Mouse (Mus musculus) midbrain, postnatal 0 days (tissue): ENCODE data around the gene A930033H14Rik. TPM values are rescaled to one million over a fixed set of nuclear protein-coding genes. Genes with fewer than 3 reads are reported as not detected.
A peak's percentile ranks its signal among the peaks of the same experiment; 100 is the strongest.

Experiments
- ATAC-seq: fragments of 200-750 bp; cut with Nextera tagmentation; 2 replicates; pipeline ENCODE4 v1.8.0; 2017; ENCODE audit warnings: moderate number of reproducible peaks, mild to moderate bottlenecking, moderate TSS enrichment, moderate library complexity; ENCODE audit not compliant: low FRiP score
- DNase-seq: peaks from one replicate; pipeline ENCODE4 v3.0.0-alpha.2; 2015; ENCODE audit warnings: low spot score
- H3K27ac ChIP-seq: fragments of 300-500 bp; sonication (generic); 2 replicates; pipeline ENCODE4 v1.5.1; 2014; ENCODE audit warnings: low read depth, mild to moderate bottlenecking, low read length, mixed read lengths
- H3K27me3 ChIP-seq: fragments of 300-500 bp; sonication (generic); 2 replicates; pipeline ENCODE4 v1.6.1; 2014; ENCODE audit warnings: low read length, control low read depth, mixed read lengths; ENCODE audit not compliant: insufficient read depth
- H3K36me3 ChIP-seq: fragments of 300-500 bp; sonication (generic); 2 replicates; pipeline ENCODE4 v1.6.1; 2014; ENCODE audit warnings: low read length, control low read depth, mixed read lengths; ENCODE audit not compliant: insufficient read depth
- H3K4me1 ChIP-seq: fragments of 300-500 bp; sonication (generic); 2 replicates; pipeline ENCODE4 v1.6.1; 2014; ENCODE audit warnings: mild to moderate bottlenecking, control low read depth, antibody characterized with exemption, low read length, mixed read lengths; ENCODE audit not compliant: insufficient read depth
- H3K4me2 ChIP-seq: fragments of 300-500 bp; sonication (generic); 2 replicates; pipeline ENCODE4 v1.6.1; 2014; ENCODE audit warnings: low read depth, mild to moderate bottlenecking, low read length, mixed read lengths; ENCODE audit not compliant: poor library complexity, severe bottlenecking
- H3K4me3 ChIP-seq: fragments of 300-500 bp; sonication (generic); 2 replicates; pipeline ENCODE4 v1.5.1; 2014; ENCODE audit warnings: low read depth, mild to moderate bottlenecking, low read length, moderate library complexity
- H3K9ac ChIP-seq: fragments of 300-500 bp; sonication (generic); replicated peaks from 2 replicates; pipeline ENCODE4 v1.6.1; 2014; ENCODE audit warnings: mild to moderate bottlenecking, low read length, moderate library complexity, mixed read lengths; ENCODE audit not compliant: poor library complexity, severe bottlenecking
- H3K9me3 ChIP-seq: fragments of 300-500 bp; sonication (generic); 2 replicates; pipeline ENCODE4 v1.6.1; 2016; ENCODE audit warnings: low read length, control low read depth
- CTCF ChIP-seq: IDR thresholded peaks from 2 replicates; pipeline ENCODE4 v1.5.1; 2016; ENCODE audit warnings: antibody characterized with exemption, mild to moderate bottlenecking
- WGBS: fragments of 180-500 bp; shearing (Covaris S2); extraction: QIAGEN DNeasy Blood & Tissue Kit; methylation state at CpG from one replicate; pipeline ENCODE4 v1.1.7; 2014; 5-methylcytosine and 5-hydroxymethylcytosine counted together
- polyA plus RNA-seq: library from polyadenylated mRNA; unstranded; fragments of >200 nt; fragmentation: Nextera tagmentation; extraction: Ambion mirVana; gene quantifications from 2 replicates; pipeline ENCODE4 v1.2.1, GENCODE M21; 2015
- total RNA-seq: library from RNA; depleted of rRNA; stranded (reverse); fragments of >200 nt; gene quantifications from 2 replicates; pipeline ENCODE4 v1.2.3, GENCODE M21; 2014; rRNA removed

A930033H14Rik gene
- total RNA-seq (0.93 and 1.3 TPM in 2 replicates), polyA plus RNA-seq (1.3 and 1.5 TPM in 2 replicates)

DNA sequence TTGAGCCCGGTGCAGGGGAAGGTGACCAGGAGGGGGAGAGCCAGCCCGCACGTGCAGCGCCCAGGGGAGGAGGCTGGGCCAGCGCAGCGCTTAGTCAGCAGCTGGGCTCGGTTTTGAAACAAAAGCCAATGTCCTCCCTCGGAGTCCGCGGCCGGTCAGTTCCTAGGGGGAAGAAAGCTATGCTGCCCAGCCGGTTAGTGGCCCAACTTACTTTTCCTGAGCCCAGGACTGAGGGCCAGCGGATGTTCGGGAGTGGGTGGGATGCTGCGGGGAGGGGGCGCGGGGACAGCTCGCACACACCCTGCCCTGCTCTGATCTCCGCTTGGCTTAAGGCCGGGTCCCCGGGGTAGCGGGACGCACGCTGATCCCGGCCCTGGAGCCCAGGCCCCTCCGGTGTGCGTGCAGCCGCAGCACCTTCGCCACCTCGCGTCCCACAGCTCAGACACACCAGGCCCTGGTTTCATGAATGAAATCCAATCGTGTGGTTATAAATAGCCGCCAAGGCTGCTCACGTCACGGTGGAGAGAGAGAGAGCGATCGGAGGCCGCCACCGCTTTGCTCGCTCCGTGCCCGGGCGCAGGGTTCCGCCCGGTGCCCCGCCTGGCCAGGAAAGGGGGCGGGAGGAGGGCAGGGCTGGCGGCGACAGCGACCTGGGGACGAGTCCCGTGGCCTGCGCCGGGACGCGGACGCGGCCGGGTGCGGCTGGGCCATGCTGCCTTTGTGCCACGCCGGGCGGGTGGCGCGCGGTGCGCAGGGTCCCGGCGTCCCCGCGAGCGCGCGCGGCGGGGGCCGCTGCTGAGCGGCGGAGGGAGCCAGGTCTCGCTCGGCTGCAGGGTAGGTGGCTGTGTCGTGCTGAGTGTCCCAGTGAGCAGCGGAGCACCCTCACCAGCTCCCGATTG is at the start of gene A930033H14Rik:
Gene A930033H14Rik, minus strand, starts transcription at position 557 of the 899 bp plus-strand sequence.
- Histone ChIP-seq H3K4me1 (0 out of 2 replicates have a peak, but pooled peaks cover 8% of the 10 kb centered on the region), H3K4me2 (peak within 1 kb of the TSS; percentile 94), H3K36me3 (no peaks in the 10 kb centered on the region), H3K27ac (peak within 1 kb of the TSS; percentile 97), H3K27me3 (no peaks in the 10 kb centered on the region), H3K9me3 (no peaks in the 10 kb centered on the region), H3K4me3 (peak within 1 kb of the TSS; percentile 83), H3K9ac (peak within 1 kb of the TSS; percentile 91)
- WGBS, result under 1% methylated on average over 80 of the region's 84 CpGs
- TF ChIP-seq CTCF, result no peak; the same call in 1 of the 2 replicates
- DNase-seq, result peak; percentile 86
- peak; percentile 89 for ATAC-seq

DNA sequence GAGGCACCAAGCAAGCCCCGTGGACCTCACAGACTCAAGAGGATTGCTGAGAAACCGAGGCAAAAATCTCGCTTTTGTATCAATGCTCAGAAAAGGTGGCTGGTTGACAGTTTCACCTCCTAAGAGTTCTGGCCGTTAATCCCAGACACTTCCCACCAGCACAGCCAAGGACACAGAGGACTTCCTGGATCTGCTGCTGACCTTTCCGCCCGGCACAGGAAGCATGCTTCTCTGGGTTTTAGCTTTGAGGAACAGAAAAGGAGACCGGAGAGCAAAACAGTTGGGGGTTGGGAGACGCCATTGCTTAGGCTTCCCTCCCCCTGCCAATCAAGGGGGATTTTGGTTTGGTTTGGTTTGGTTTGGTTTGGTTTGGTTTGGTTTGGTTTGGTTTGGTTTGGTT is 47.0 kb upstream of the A930033H14Rik start:
- no peak for ATAC-seq
- 85% methylated on average over 8 of the region's 8 CpGs for WGBS
- no peak overlapping the region for H3K27ac ChIP-seq

DNA sequence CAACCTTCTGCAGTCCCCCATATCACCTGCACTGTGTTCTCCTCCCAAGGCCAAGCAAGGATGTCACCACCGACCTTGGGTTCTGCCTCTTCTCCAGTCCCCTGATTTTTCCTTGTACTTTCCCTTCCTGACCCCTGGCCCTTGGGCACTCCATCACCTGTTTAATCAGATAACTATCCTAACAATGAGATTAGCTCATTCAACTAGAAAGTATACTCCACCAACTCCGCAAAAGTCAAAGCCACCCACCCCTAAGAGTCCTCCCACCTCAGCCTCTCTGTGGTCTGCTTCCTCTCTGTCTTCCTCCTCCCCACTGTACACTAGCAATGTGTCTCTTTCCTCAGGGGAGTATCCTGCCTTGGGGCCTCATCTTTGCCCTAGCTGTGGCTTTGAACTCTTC is 46.3 kb upstream of the A930033H14Rik start:
- Histone ChIP-seq H3K4me1 (no peaks in the 10 kb centered on the region), H3K36me3 (no peaks in the 10 kb centered on the region), H3K4me3 (no peak overlapping the region), H3K9me3 (no peaks in the 10 kb centered on the region), H3K4me2 (no peak overlapping the region), H3K27me3 (no peaks in the 10 kb centered on the region), H3K9ac (no peak overlapping the region), H3K27ac (no peak overlapping the region)
- no peak for TF ChIP-seq CTCF
- ATAC-seq, result no peak
- WGBS, result 76% methylated on average over 2 of the region's 2 CpGs
- no peak for DNase-seq

More for the DNA sequence above, 47.0 kb upstream of the A930033H14Rik start:
- no peaks in the 10 kb centered on the region for H3K36me3 ChIP-seq
- H3K4me2 ChIP-seq, result no peak overlapping the region
- no peak for DNase-seq
- no peak for TF ChIP-seq CTCF
- H3K4me3 ChIP-seq, result no peak overlapping the region
- no peaks in the 10 kb centered on the region for H3K27me3 ChIP-seq
- H3K4me1 ChIP-seq, result no peaks in the 10 kb centered on the region
- H3K9me3 ChIP-seq, result no peaks in the 10 kb centered on the region
- no peak overlapping the region for H3K9ac ChIP-seq

DNA sequence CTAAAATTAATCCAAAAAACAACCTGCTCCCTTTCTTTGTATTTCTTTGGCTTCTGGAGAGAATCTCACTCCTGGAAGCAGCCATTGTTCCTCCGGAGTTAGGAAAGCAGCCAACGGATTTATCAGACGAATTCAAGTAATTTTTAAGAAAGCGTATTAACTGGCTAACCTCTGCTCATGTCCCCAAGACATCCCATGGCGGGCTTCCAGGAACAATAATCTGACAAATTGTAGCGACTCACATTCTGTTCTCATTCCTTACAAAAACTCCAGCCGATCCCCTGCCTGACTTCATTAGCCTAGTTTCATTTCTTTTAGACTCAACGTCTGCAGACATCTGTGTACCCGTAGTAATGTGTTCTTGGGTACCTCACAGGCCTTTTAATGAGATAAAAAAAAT is 45.7 kb upstream of the A930033H14Rik start:
- no peaks in the 10 kb centered on the region for H3K9me3 ChIP-seq
- no peaks in the 10 kb centered on the region for H3K4me1 ChIP-seq
- no peaks in the 10 kb centered on the region for H3K27me3 ChIP-seq
- H3K36me3 ChIP-seq, result no peaks in the 10 kb centered on the region
- H3K4me2 ChIP-seq, result no peak overlapping the region
- H3K27ac ChIP-seq, result no peak overlapping the region
- DNase-seq (no peak), ATAC-seq (no peak)
- WGBS, result 34% methylated on average over 9 of the region's 9 CpGs
- no peak overlapping the region for H3K9ac ChIP-seq
- H3K4me3 ChIP-seq, result no peak overlapping the region
- no peak for TF ChIP-seq CTCF

DNA sequence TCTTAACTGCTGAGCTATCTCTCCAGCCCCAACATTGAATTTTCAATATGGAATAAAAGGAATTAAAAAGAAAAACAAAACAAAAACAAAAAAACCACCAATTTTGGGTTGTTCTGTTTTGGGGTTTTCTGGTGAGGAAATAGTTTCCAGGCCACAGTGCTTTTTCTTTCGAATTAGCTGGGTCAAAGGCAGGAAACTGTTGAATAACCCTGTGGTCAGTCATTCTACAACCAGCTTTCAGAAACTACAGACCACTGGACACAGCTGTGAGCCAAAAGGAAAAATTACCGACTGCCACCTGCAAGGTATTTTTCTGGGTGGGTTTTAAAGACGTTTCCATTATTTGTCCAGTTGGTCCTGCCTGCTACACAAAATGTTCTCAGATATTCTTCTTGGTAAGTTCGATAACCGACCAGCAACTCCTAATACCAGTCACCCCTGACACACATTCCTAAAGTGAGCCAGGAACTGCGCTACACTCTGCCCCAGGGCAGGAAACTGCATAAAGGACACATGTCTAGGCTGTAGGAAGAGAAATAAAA is 44.8 kb upstream of the A930033H14Rik start:
- WGBS, result 85% methylated on average over 6 of the region's 6 CpGs
- H3K9me3 ChIP-seq, result no peaks in the 10 kb centered on the region
- no peak overlapping the region for H3K9ac ChIP-seq
- ATAC-seq (no peak), DNase-seq (no peak)
- H3K36me3 ChIP-seq, result no peaks in the 10 kb centered on the region
- H3K27me3 ChIP-seq, result no peaks in the 10 kb centered on the region
- no peaks in the 10 kb centered on the region for H3K4me1 ChIP-seq
- no peak overlapping the region for H3K27ac ChIP-seq
- no peak overlapping the region for H3K4me2 ChIP-seq
- no peak overlapping the region for H3K4me3 ChIP-seq
- TF ChIP-seq CTCF, result no peak

DNA sequence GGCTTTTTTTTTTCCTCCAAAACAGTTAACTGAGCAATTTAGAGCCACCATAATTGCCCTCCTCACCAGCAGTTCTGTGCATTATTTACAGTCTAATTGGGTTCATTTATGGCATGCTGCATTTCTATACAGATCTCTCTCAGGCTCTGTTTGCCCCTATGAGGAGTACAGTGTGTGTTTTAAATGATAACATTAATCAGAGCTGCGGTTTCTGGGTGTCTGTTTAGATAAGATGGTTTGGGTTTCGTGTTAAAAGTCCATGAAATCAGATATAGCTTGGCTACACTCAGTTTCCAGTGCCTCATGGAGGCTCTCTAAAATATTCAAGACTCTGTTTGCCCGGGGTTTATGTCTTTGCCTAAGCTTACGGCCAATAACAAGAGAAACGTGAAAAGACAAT is 42.7 kb upstream of the A930033H14Rik start:
- no peaks in the 10 kb centered on the region for H3K36me3 ChIP-seq
- H3K4me2 ChIP-seq, result no peak overlapping the region
- H3K27ac ChIP-seq, result no peak overlapping the region
- TF ChIP-seq CTCF, result no peak
- no peaks in the 10 kb centered on the region for H3K4me1 ChIP-seq
- ATAC-seq, result no peak
- DNase-seq, result no peak
- no peak overlapping the region for H3K9ac ChIP-seq
- no peaks in the 10 kb centered on the region for H3K27me3 ChIP-seq
- no peak overlapping the region for H3K4me3 ChIP-seq
- 48% methylated on average over 5 of the region's 5 CpGs for WGBS
- H3K9me3 ChIP-seq, result no peaks in the 10 kb centered on the region
